In genomic region chr4:88931217-88931616, GRCm38 (mm10) we compare ENCODE assay signal across 31 mouse cellular contexts. TPM values are rescaled to one million over a fixed set of nuclear protein-coding genes. Genes with fewer than 3 reads are reported as not detected.
DNase-seq lines count a peak whose midpoint lies in the region; ATAC-seq and TF ChIP-seq lines count a peak whose summit lies in the region.
"Had no signal": no experiment of that assay in that cellular context is flagged by ENCODE, and none has a peak within 500 bp of the region (broad histone marks: within the 10 kb centered on the region; RNA-seq: fewer than 3 reads in every experiment).

No protein-coding gene starts in this region.

- H3K4me2 ChIP-seq in intestine, postnatal 0 days (replicated peaks; ENCODE audit: low read depth): peak overlapping the region; percentile 35; the same call in 1 of the 2 replicates
- H3K4me2 ChIP-seq in intestine, embryonic 16.5 days (ENCODE audit: low read depth, low read length): no peak overlapping the region
- H3K4me2 ChIP-seq: heart, embryonic 11.5 days; hindbrain, embryonic 12.5 days; hindbrain, embryonic 15.5 days had no signal

- no peaks in the 10 kb centered on the region for H3K36me3 ChIP-seq in intestine, postnatal 0 days (ENCODE audit: control insufficient read depth, insufficient read depth)
- no peaks in the 10 kb centered on the region for H3K36me3 ChIP-seq in intestine, embryonic 16.5 days (ENCODE audit: control insufficient read depth, insufficient read depth, low read length)
- peaks cover 86% of the 10 kb centered on the region for H3K36me3 ChIP-seq in C2C12 (ENCODE audit: control insufficient read depth, insufficient read depth)
- H3K36me3 ChIP-seq: hindbrain, embryonic 12.5 days; hindbrain, embryonic 15.5 days had no signal

- peak overlapping the region; percentile 35 for H3ac ChIP-seq in C2C12 (ENCODE audit: control insufficient read depth, insufficient read length, low read depth)

- H3K27me3 ChIP-seq in intestine, postnatal 0 days (replicated peaks; ENCODE audit: control insufficient read depth, insufficient read depth, low read length): no peaks in the 10 kb centered on the region
- no peaks in the 10 kb centered on the region for H3K27me3 ChIP-seq in intestine, embryonic 16.5 days (replicated peaks; ENCODE audit: control insufficient read depth, insufficient read depth, low read length)
- no peaks in the 10 kb centered on the region for H3K27me3 ChIP-seq in C2C12 (ENCODE audit: control insufficient read depth, insufficient read depth, insufficient read length)

- no peak overlapping the region for H3K27ac ChIP-seq in intestine, postnatal 0 days (ENCODE audit: low read depth, low read length)
- H3K27ac ChIP-seq in intestine, embryonic 16.5 days (ENCODE audit: low read length): no peak overlapping the region
- peak overlapping the region; percentile 28 for H3K27ac ChIP-seq in embryonic fibroblast, embryonic 13.5 days (ENCODE audit: insufficient read depth, low read length)
- H3K27ac ChIP-seq: gastrocnemius, adult 2 months; heart, adult 2 months; hindbrain, embryonic 12.5 days; hindbrain, embryonic 15.5 days had no signal

- H3K9me3 ChIP-seq in intestine, postnatal 0 days (ENCODE audit: control insufficient read depth): no peaks in the 10 kb centered on the region
- no peaks in the 10 kb centered on the region for H3K9me3 ChIP-seq in intestine, embryonic 16.5 days (ENCODE audit: control insufficient read depth, low read length)
- H3K9me3 ChIP-seq: hindbrain, embryonic 12.5 days; hindbrain, embryonic 15.5 days had no signal

- no peak for ATAC-seq in intestine, postnatal 0 days
- no peak for ATAC-seq in intestine, embryonic 16.5 days
- ATAC-seq: forebrain, embryonic 14.5 days; forebrain, postnatal 0 days had no signal

- H3K79me2 ChIP-seq in C2C12 (ENCODE audit: control insufficient read depth, insufficient read depth): peaks cover 100% of the 10 kb centered on the region

- no peak overlapping the region for H3K4me3 ChIP-seq in intestine, postnatal 0 days (ENCODE audit: low read depth, low read length)
- no peak overlapping the region for H3K4me3 ChIP-seq in intestine, embryonic 16.5 days (ENCODE audit: low read length)
- H3K4me3 ChIP-seq in C2C12 (ENCODE audit: insufficient read depth, poor library complexity, severe bottlenecking): no peak overlapping the region
- no peak overlapping the region for H3K4me3 ChIP-seq in embryonic fibroblast, embryonic 13.5 days (ENCODE audit: insufficient read depth, low read length)
- H3K4me3 ChIP-seq: gastrocnemius, adult 2 months; heart, adult 2 months; hindbrain, embryonic 12.5 days; hindbrain, embryonic 15.5 days had no signal

- peaks cover 3% of the 10 kb centered on the region; the same call in 1 of the 2 replicates for H3K4me1 ChIP-seq in intestine, postnatal 0 days (replicated peaks; ENCODE audit: control insufficient read depth, insufficient read depth, low read length)
- peaks cover 23% of the 10 kb centered on the region; the same call in 1 of the 2 replicates for H3K4me1 ChIP-seq in intestine, embryonic 16.5 days (ENCODE audit: control insufficient read depth, insufficient read depth, low read length)
- peaks cover 32% of the 10 kb centered on the region for H3K4me1 ChIP-seq in embryonic fibroblast, embryonic 13.5 days (ENCODE audit: control insufficient read depth, insufficient read depth, low read length)
- H3K4me1 ChIP-seq: hindbrain, embryonic 12.5 days; hindbrain, embryonic 15.5 days had no signal

- no peak for TF ChIP-seq CTCF in intestine, postnatal 0 days (IDR thresholded peaks at IDR 0.05; ENCODE audit: low read depth)
- no peak for TF ChIP-seq CTCF in C2C12 (IDR thresholded peaks at IDR 0.05; ENCODE audit: control insufficient read depth, insufficient read depth, insufficient read length)
- TF ChIP-seq CTCF in embryonic fibroblast, embryonic 13.5 days (IDR thresholded peaks at IDR 0.05; ENCODE audit: borderline replicate concordance, insufficient read depth, low read length): no peak

- no peak for DNase-seq in adrenal gland, adult 2 months
- no peak for DNase-seq in gastrocnemius, postnatal 4 days (ENCODE audit: low spot score in 2 of 2)
- DNase-seq: adrenal gland, adult 8-10 months; adrenal gland, postnatal 25 days; cerebellum, adult 18-20 months; cerebellum, adult 9-10 months; cerebellum, postnatal 14 days; forebrain, postnatal 0 days; gastrocnemius, adult 2 months; gastrocnemius, postnatal 14 days; heart, adult 2 months; kidney, adult 18-20 months had no signal

- TF ChIP-seq POLR2A in embryonic fibroblast, embryonic 13.5 days (IDR thresholded peaks at IDR 0.05; ENCODE audit: low read depth, low read length): no peak

- 78% methylated on average over 9 of the region's 9 CpGs for WGBS in intestine, postnatal 0 days
- 88% methylated on average over 9 of the region's 9 CpGs for WGBS in intestine, embryonic 16.5 days

- peaks cover 98% of the 10 kb centered on the region for H3K79me3 ChIP-seq in C2C12 (ENCODE audit: low read depth)

- no peak overlapping the region for H3K9ac ChIP-seq in intestine, postnatal 0 days (ENCODE audit: low read depth, low read length)
- H3K9ac ChIP-seq in intestine, embryonic 16.5 days (ENCODE audit: low read depth, low read length): no peak overlapping the region
- H3K9ac ChIP-seq: forebrain, postnatal 0 days; hindbrain, embryonic 12.5 days; hindbrain, embryonic 15.5 days had no signal

TF ChIP-seq in C2C12, 6 proteins besides CTCF, POLR2A, EP300 and RAD21:
- no peak for TF ChIP-seq CEBPB (IDR thresholded peaks at IDR 0.05; ENCODE audit: low read depth)
- no peak for TF ChIP-seq MYOG (IDR thresholded peaks at IDR 0.05; ENCODE audit: control insufficient read depth, extremely low read depth, insufficient read length)
- TF ChIP-seq MYOD1 (IDR thresholded peaks at IDR 0.05; ENCODE audit: control insufficient read depth, insufficient read length, low read depth): no peak
- TF ChIP-seq MAX (IDR thresholded peaks at IDR 0.05): no peak
- no peak for TF ChIP-seq USF1 (IDR thresholded peaks at IDR 0.05; ENCODE audit: low read depth)
- TF ChIP-seq FOSL1 (IDR thresholded peaks at IDR 0.05; ENCODE audit: insufficient read depth, low read length, poor library complexity, severe bottlenecking): no peak

RNA-seq across cellular contexts. Expression of gene Ifne, which starts 51.2 kb away (rescaled TPM):
- not detected in 2 replicates for polyA plus RNA-seq in intestine, postnatal 0 days (2015; fragmentation: Nextera tagmentation; extraction: Ambion mirVana)
- not detected in 2 replicates for polyA plus RNA-seq in intestine, embryonic 16.5 days (2015; fragmentation: Nextera tagmentation; extraction: Ambion mirVana)
- polyA plus RNA-seq in C2C12 (2012; fragmentation: generic; extraction: Trizol): not detected
- not detected in 2 replicates for polyA plus RNA-seq in embryonic fibroblast, embryonic 13.5 days (2011; ENCODE audit: insufficient read length, low read depth, missing spikeins)
- not detected for total RNA-seq in adrenal gland, adult 2 months (2021)
- polyA plus RNA-seq in adrenal gland, adult 2 months (2012; rRNA removed): not detected in 2 replicates
- not detected for total RNA-seq in gastrocnemius, postnatal 4 days (2021)
- total RNA-seq: adrenal gland, adult 8-10 months; adrenal gland, postnatal 25 days; ES-E14; forebrain, postnatal 0 days; gastrocnemius, adult 2 months; gastrocnemius, postnatal 14 days; granulocyte monocyte progenitor cell, adult 5-6 weeks; heart, adult 2 months; heart, postnatal 25 days; hematopoietic stem cell, adult 5-6 weeks had no signal
- polyA plus RNA-seq: embryonic facial prominence, embryonic 11.5 days; embryonic facial prominence, embryonic 14.5 days; forebrain, embryonic 11.5 days; forebrain, embryonic 14.5 days; forebrain, postnatal 0 days; frontal cortex, adult 2 months; heart, adult 2 months; heart, embryonic 11.5 days; heart, embryonic 14.5 days; heart, postnatal 0 days; hindbrain, embryonic 12.5 days; hindbrain, embryonic 15.5 days; intestine, embryonic 14.5 days had no signal
